Mouse (Mus musculus): ENCODE results near the gene Tbc1d8.

GRCm38 (mm10) chr1:39425497-39425896, 53.1 kb downstream of the Tbc1d8 start:
- no peak for TF ChIP-seq CTCF (IDR thresholded peaks at IDR 0.05; ENCODE audit: low read depth)
- TF ChIP-seq EP300 (IDR thresholded peaks at IDR 0.05; ENCODE audit: low read depth), result no peak
